Mouse (Mus musculus) intestine, embryonic 16.5 days (tissue): ENCODE results near the gene Cryzl2. TPM values are rescaled to one million over a fixed set of nuclear protein-coding genes. Genes with fewer than 3 reads are reported as not detected.

ENCODE experiments used
- ATAC-seq: fragments of 200-750 bp; cut with Nextera tagmentation; 2 replicates; pipeline ENCODE4 v1.8.0; 2017; ENCODE audit warnings: moderate TSS enrichment, moderate library complexity
- H3K27ac ChIP-seq: fragments of 300-500 bp; sonication (generic); 2 replicates; pipeline ENCODE4 v1.5.1; 2014; ENCODE audit warnings: mild to moderate bottlenecking, low read length
- H3K27me3 ChIP-seq: fragments of 300-500 bp; sonication (generic); replicated peaks from 2 replicates; pipeline ENCODE4 v1.6.1; 2014; ENCODE audit warnings: low read length, control low read depth, mixed read lengths; ENCODE audit not compliant: control insufficient read depth, insufficient read depth
- H3K36me3 ChIP-seq: fragments of 300-500 bp; sonication (generic); 2 replicates; pipeline ENCODE4 v1.6.1; 2014; ENCODE audit warnings: low read length, control low read depth; ENCODE audit not compliant: control insufficient read depth, insufficient read depth
- H3K4me1 ChIP-seq: fragments of 300-500 bp; sonication (generic); 2 replicates; pipeline ENCODE4 v1.6.1; 2014; ENCODE audit warnings: low read length, control low read depth, mixed read lengths; ENCODE audit not compliant: control insufficient read depth, insufficient read depth
- H3K4me2 ChIP-seq: fragments of 300-500 bp; sonication (generic); 2 replicates; pipeline ENCODE4 v1.6.1; 2014; ENCODE audit warnings: low read depth, low read length, control low read depth
- H3K4me3 ChIP-seq: fragments of 300-500 bp; sonication (generic); 2 replicates; pipeline ENCODE4 v1.5.1; 2014; ENCODE audit warnings: mild to moderate bottlenecking, low read length
- H3K9ac ChIP-seq: fragments of 300-500 bp; sonication (generic); 2 replicates; pipeline ENCODE4 v1.6.1; 2014; ENCODE audit warnings: low read depth, low read length
- H3K9me3 ChIP-seq: fragments of 300-500 bp; sonication (generic); 2 replicates; pipeline ENCODE4 v1.6.1; 2016; ENCODE audit warnings: low read length, control low read depth; ENCODE audit not compliant: control insufficient read depth
- WGBS: fragments of 180-500 bp; shearing (Covaris S2); extraction: QIAGEN DNeasy Blood & Tissue Kit; methylation state at CpG from one replicate; pipeline ENCODE4 v1.1.7; 2014; 5-methylcytosine and 5-hydroxymethylcytosine counted together
- polyA plus RNA-seq: library from polyadenylated mRNA; unstranded; fragments of >200 nt; fragmentation: Nextera tagmentation; extraction: Ambion mirVana; gene quantifications from 2 replicates; pipeline ENCODE4 v1.2.1, GENCODE M21; 2015

Gene Cryzl2
- polyA plus RNA-seq, 1 experiment from 2014 or later, result 12.7 TPM

DNA sequence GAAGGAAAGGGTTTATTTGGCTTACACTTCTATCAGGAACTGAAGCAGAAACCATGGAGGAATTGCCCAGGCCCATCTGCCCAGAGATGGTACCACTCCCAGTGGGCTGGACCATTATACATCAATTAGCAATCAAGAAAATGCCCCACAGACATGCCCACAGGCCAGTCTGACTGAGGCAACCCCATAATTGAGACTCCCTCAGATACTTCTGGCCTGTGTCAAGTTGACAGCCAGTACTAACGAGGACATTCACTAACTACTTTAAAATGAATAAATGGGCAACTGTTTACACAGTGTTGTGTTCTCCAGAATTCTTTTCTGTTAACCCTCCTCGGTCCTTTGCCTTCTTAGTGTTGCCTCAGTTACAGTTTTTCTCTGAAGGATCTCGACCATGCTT is 4.0 kb downstream of the Cryzl2 start:
- Histone ChIP-seq H3K27ac (no peak overlapping the region), H3K36me3 (no peaks in the 10 kb centered on the region), H3K9ac (no peak overlapping the region), H3K4me2 (no peak overlapping the region), H3K27me3 (no peaks in the 10 kb centered on the region), H3K4me3 (no peak overlapping the region), H3K9me3 (no peaks in the 10 kb centered on the region), H3K4me1 (peaks cover 3% of the 10 kb centered on the region; the same call in 1 of the 2 replicates)
- 47% methylated on average over 3 of the region's 3 CpGs for WGBS
- ATAC-seq, result no peak

DNA sequence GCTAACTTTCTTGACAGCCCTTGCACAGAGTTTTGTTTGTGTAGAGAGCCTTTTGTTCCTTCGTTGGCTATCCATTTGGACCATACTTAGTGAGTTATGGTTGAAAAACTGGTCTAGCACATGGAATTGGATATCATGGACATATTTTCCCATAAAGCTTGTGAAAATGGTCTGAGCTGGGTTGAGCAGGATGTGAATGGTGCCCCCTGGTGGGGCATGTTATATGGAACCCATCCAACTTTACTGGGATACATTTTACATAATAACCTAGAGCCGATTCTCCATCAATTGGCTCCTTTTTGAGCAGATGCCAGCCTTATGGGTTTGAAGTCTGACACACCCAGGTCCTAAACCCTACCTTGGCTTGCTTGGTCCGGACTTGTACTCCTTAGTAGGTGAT is 6.8 kb downstream of the Cryzl2 start:
- ATAC-seq, result no peak
- Histone ChIP-seq H3K4me3 (no peak overlapping the region), H3K36me3 (no peaks in the 10 kb centered on the region), H3K9me3 (no peaks in the 10 kb centered on the region), H3K27ac (no peak overlapping the region), H3K4me2 (no peak overlapping the region), H3K27me3 (no peaks in the 10 kb centered on the region), H3K4me1 (no peaks in the 10 kb centered on the region), H3K9ac (no peak overlapping the region)
- WGBS, result 81% methylated on average over 3 of the region's 3 CpGs

DNA sequence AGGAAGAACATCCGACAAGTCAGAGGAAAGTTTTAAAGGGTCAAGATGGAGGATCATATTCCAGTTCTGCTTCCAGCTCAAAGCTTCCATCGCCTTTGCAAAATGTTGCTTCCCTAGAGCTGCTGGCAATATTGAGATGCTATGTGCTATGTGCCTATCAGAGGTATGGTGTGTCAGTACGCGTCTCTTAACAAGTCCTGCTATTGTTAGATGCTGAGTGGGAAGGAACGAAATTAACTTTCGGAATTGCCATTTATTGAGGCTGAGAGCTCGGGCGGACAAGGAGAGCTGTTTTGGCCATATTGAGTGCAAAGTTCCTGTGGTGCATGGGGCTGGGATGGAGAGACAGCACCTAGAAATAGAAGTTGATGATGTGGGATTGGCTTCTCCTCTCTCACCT is 9.5 kb downstream of the Cryzl2 start:
- Histone ChIP-seq H3K9ac (no peak overlapping the region), H3K9me3 (no peaks in the 10 kb centered on the region), H3K27me3 (no peaks in the 10 kb centered on the region), H3K4me3 (no peak overlapping the region), H3K4me1 (no peaks in the 10 kb centered on the region), H3K36me3 (no peaks in the 10 kb centered on the region), H3K4me2 (no peak overlapping the region), H3K27ac (no peak overlapping the region)
- ATAC-seq, result no peak
- 90% methylated on average over 8 of the region's 8 CpGs for whole genome bisulfite sequencing

DNA sequence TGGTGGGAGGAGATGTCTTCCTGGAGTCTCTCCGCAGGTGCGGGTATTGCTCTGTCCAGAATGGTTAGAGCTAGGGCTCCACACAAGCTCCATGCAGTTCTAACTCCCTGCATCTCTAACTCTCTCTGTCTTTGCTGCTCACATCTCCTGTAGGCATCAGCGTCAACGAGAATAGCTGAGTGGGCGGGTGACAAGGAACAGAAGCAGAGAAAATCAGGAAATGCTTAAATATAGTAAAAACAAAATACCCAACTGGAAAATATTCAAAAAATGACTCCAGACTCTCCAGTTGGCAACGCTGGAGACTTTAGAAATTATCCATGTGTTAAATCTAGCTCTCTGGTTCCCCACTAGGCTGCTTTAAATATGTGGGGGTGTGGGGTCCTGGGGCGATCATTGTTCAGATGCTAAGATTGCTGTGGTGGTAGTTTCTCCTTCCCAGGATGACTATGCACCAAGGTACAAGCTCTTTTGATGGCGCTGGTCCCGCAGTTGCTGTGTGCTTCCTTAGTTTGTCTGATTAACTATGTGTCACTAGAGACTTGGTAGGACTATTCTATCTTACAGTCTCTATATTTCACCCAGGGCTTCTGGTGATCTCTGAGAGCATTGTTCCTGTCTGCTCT is 12.5 kb downstream of the Cryzl2 start:
- Histone ChIP-seq H3K9ac (no peak overlapping the region), H3K4me2 (no peak overlapping the region), H3K9me3 (no peaks in the 10 kb centered on the region), H3K4me3 (no peak overlapping the region), H3K27me3 (no peaks in the 10 kb centered on the region), H3K36me3 (no peaks in the 10 kb centered on the region), H3K4me1 (no peaks in the 10 kb centered on the region), H3K27ac (no peak overlapping the region)
- no peak for ATAC-seq
- WGBS, result 84% methylated on average over 9 of the region's 9 CpGs

DNA sequence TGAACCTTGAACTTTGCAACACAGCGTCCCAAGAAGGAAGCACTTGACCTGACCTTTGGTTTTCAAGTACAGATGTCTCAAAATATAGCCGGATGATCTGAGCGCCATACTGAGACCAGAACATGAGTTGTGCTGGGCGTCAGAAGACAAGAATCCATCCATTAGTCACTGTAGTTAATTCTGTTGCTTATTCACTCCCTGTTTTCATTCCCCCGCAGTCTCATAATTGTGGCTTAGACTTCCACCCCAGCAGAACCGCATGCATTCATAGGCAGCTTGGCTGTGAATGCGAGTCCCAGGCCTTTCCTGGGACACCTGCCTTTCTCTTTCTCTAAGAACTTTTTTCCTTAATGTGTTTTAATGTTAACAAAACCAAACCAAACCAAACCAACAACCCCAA is 14.3 kb downstream of the Cryzl2 start:
- 87% methylated on average over 7 of the region's 7 CpGs for WGBS
- Histone ChIP-seq H3K4me3 (no peak overlapping the region), H3K27ac (no peak overlapping the region), H3K9me3 (no peaks in the 10 kb centered on the region), H3K36me3 (no peaks in the 10 kb centered on the region), H3K9ac (no peak overlapping the region), H3K4me2 (no peak overlapping the region), H3K4me1 (no peaks in the 10 kb centered on the region), H3K27me3 (no peaks in the 10 kb centered on the region)
- no peak for ATAC-seq

DNA sequence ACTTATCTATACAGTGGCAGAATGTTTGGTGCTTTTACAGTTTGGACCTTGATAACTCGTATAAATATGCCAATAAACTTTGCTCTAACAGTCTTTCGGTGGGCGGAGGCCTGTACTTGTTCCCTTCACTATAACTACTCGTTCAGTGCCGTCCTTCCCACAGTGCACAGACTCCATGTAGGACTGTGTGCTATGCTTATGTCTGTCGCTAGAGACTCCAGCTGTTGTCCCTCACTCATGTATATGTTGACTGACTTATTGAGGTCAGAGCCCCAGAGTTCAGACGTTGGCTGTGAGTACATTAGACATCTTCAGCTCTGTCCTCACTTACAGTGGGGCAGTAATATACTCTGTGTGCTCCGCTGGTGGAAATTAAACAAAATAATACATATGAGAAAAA is 16.5 kb downstream of the Cryzl2 start:
- no peaks in the 10 kb centered on the region for H3K27me3 ChIP-seq
- H3K27ac ChIP-seq, result no peak overlapping the region
- H3K9ac ChIP-seq, result no peak overlapping the region
- H3K4me3 ChIP-seq, result no peak overlapping the region
- WGBS, result 59% methylated on average over 8 of the region's 8 CpGs
- H3K9me3 ChIP-seq, result no peaks in the 10 kb centered on the region
- H3K36me3 ChIP-seq, result no peaks in the 10 kb centered on the region
- no peaks in the 10 kb centered on the region for H3K4me1 ChIP-seq
- ATAC-seq, result peak; percentile 40; the same call in 1 of the 2 replicates
- no peak overlapping the region for H3K4me2 ChIP-seq

DNA sequence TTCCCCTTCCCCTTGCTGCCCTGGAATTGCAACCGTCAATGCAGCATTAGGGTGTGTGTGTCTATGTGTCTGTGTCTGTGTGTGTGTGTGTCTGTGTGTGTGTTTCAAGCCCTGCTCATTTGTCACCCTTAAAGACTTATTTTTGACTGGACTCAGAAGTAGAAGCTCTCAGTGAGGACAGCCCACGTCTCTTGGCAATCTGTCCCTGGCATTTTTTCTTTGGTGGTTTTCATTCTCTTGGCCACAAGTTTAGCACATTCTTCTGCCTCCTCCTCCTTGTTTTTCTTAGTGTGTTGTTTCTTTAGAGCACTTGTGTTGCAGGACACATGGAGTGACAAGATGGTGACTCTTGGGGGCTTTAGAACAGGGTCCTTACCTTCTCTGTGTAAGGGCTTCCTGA is 17.9 kb downstream of the Cryzl2 start:
- H3K4me2 ChIP-seq, result no peak overlapping the region
- H3K9ac ChIP-seq, result no peak overlapping the region
- 76% methylated on average over 2 of the region's 2 CpGs for WGBS
- no peak for ATAC-seq
- H3K27ac ChIP-seq, result no peak overlapping the region
- H3K36me3 ChIP-seq, result no peaks in the 10 kb centered on the region
- no peaks in the 10 kb centered on the region for H3K9me3 ChIP-seq
- no peak overlapping the region for H3K4me3 ChIP-seq
- H3K4me1 ChIP-seq, result no peaks in the 10 kb centered on the region
- H3K27me3 ChIP-seq, result no peaks in the 10 kb centered on the region

DNA sequence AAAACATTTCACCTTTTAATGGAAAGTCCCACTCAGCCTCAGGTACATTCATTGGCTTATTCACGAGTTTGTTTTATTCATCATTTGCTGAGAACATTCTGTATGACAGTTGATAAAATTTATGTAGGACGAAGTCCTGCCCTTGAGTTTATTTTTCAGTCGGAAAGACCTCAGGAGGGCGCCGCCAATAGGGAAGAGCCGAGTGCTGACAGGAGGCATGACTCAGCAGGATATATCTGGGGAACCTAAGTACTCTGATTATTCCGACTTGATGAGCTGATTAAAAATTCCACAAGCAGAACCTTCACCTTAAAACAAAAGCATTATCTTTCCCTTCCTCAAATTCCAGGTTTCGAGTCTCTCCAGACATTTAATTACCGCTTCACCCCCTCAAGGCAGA is 21.7 kb downstream of the Cryzl2 start:
- Histone ChIP-seq H3K9ac (no peak overlapping the region), H3K9me3 (no peaks in the 10 kb centered on the region), H3K4me3 (no peak overlapping the region), H3K4me2 (no peak overlapping the region), H3K4me1 (no peaks in the 10 kb centered on the region), H3K27me3 (no peaks in the 10 kb centered on the region), H3K36me3 (no peaks in the 10 kb centered on the region), H3K27ac (no peak overlapping the region)
- ATAC-seq, result no peak
- WGBS, result 30% methylated on average over 9 of the region's 9 CpGs

DNA sequence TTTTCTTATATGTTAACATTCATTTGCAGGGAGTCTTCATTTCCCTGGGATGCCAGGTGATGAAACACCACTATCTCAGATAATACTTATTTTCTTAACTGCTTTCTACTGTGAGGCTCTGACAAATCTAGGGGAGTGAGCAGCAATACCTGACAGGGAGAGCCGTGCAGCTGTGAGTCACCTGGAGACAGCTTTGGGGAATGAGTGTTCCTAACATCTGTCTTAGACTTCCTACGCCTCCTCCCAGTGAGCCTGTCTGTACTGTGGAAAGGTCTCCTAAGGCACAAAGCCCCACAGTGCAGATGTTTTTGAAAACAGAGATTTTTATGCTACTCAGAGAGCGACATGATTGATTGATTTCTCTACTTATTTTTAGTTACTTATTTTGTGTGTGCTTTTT is 22.5 kb downstream of the Cryzl2 start:
- Histone ChIP-seq H3K4me3 (no peak overlapping the region), H3K4me1 (no peaks in the 10 kb centered on the region), H3K9me3 (no peaks in the 10 kb centered on the region), H3K27me3 (no peaks in the 10 kb centered on the region), H3K27ac (no peak overlapping the region), H3K4me2 (no peak overlapping the region), H3K9ac (no peak overlapping the region), H3K36me3 (no peaks in the 10 kb centered on the region)
- WGBS, result 58% methylated on average over 3 of the region's 3 CpGs
- no peak for ATAC-seq

DNA sequence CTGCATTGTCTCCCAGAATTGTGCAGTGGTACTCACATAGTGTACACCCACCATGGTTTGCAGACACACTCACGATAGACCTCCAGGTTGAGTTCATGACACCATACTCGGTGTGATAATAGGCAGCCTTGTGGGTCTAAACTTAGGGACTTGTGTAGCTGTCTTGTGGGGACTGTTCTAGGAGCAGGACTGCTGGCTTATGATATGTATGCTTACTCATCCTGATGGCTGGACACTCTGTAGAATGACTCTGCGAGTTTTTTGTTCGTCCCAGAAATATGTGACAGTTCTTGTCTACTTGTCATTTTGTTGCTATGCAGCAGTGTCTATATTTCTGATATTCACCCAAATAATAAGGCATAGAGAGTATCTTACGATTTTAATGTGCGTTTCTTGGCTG is 23.3 kb downstream of the Cryzl2 start:
- no peak overlapping the region for H3K9ac ChIP-seq
- ATAC-seq, result no peak
- WGBS, result 86% methylated on average over 6 of the region's 6 CpGs

More for the DNA sequence above, 23.3 kb downstream of the Cryzl2 start:
- H3K4me2 ChIP-seq, result no peak overlapping the region
- no peaks in the 10 kb centered on the region for H3K4me1 ChIP-seq
- no peaks in the 10 kb centered on the region for H3K27me3 ChIP-seq
- no peaks in the 10 kb centered on the region for H3K36me3 ChIP-seq
- no peak overlapping the region for H3K4me3 ChIP-seq
- no peak overlapping the region for H3K27ac ChIP-seq
- H3K9me3 ChIP-seq, result no peaks in the 10 kb centered on the region
